Mouse (Mus musculus) adrenal gland, postnatal 14 days (tissue): Measurements from ENCODE around the gene Rnf215. TPM values are rescaled to one million over a fixed set of nuclear protein-coding genes. Genes with fewer than 3 reads are reported as not detected.
"Not testable (repeated sequence)": the region's sequence is repeated elsewhere in the genome, so short reads cannot be mapped to it uniquely, and the experiment has no call there.

Experiments
- DNase-seq: peaks from one replicate; pipeline ENCODE4 v3.0.0; 2021; ENCODE audit warnings: mixed read lengths
- total RNA-seq: library from RNA; stranded (reverse); gene quantifications from 2 replicates; pipeline ENCODE4 v1.2.3, GENCODE M21; 2021

The Rnf215 gene
- total RNA-seq, 1 experiment from 2014 or later: 17.2 TPM

GRCm38 (mm10) chr11:4113496-4113895 is 21.5 kb upstream of the Rnf215 start:
- DNase-seq: peak; percentile 52

DNA sequence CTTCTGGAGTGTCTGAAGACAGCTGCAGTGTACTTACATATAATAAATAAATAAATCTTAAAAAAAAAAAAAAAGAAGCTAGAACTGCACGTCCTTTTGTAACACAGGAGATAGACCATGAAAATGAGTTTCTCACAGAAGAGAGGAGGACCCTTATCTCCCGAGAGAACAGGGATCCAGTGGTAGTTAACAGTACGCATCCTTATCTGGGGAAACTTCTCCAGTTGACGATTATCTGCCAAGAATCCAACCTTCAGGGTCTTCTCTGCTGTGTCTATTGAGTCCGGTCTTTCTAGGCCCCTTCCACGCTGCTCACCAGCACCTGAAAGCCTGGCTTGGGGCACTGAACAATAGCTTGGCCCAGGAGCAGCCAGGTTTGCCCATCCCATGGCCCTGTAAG is 21.0 kb upstream of the Rnf215 start:
- no peak for DNase-seq

DNA sequence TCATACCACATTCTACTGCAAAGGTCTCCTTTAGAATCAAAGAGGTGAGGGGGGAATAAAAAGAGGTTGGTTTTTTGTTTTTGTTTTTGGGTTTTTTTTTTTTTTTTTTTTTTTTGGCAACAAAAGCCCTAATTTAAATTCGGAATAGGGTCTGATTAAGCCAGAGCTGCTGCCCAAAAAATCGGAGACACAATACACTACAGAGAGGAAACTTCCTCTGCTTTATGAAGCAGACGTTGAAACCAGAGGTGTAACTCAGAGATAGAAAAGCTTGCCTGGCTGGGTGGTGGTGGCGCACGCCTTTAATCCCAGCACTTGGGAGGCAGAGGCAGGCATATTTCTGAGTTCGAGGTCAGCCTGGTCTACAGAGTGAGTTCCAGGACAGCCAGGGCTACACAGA is 20.5 kb upstream of the Rnf215 start:
- DNase-seq: not testable (repeated sequence)

DNA sequence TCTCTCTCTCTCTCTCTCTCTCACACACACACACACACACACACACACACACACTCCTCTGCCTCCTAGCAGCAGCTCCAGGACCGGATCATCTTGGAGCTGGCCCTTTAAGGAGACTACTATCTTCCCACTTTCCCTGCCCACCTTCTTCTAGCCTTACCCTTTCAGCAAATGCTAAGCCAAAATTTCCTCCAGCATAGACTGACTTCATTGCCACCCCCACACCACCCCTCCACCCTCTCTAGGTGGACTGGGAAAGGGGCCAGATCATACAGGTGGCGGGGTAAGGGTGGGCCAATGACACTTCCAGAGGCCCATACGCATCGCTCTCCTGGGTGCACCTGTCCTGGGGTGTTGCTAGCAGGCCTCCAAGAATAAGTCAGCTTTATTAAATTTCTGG is 19.6 kb upstream of the Rnf215 start:
- DNase-seq: no peak

DNA sequence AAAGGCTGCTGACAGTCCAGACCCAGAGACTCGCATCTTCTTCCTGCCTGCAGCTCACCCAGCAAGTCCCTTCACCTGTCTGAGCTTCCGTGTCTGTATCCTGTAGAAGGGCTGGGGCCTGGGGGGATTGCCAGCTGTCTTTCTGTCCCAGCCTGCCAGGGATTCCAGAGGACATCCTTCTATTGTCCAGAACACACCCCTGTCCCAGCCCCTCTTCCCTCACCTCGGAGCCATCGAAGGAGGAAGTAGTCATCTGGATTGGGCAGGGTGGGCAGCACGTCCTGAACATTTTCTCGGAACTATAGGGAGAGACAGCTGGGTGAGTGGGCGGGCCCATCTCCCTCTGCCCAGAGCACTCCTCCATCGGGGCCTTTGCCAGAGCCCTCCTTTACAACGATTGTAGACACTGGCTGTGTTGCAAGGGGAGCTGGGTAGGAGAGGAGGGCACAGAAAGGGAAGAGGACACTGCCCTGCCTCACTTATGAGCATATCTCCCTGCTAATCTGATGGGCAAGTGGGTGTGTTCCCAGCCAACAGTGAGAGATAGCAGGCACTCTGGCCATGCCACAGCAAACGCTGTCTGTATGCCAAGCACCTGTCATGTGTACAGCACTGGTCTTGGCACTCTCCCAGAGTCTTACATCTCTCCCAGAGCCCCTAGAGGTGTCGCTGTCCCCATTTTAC is 18.4 kb upstream of the Rnf215 start:
- DNase-seq: no peak

DNA sequence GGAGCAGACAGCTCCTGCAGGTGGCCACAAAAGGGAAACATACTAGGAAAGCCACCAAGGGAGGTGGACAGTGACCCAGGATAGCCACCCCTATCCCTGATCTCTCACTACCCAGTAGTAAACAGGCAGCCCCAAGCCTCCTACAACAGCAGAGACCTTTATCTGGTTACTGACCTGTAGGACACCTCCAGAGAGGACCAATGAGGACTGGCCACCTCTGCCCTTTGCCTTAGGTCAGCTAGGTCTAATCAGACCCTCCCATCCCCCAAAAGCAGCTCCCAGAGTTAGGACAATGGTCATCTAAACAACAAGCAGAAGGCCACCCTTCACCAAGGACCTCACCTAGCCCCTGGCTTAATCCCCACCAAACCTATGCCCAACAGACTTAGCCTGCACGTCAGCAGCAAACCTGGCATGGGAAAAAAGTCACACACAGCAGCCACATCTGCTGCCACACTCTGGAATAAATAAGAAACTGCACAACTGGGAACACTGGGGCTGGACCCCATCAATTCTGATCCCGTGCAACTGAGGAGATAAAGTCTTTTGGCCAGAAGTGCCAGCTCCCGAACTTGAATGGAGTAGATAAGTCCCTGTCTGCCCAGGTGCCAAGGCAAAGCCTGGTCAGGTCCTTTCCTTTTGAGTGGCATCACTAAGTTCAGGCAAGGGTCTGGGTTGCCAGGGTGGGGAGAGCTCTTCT is 17.5 kb upstream of the Rnf215 start:
- DNase-seq: no peak

DNA sequence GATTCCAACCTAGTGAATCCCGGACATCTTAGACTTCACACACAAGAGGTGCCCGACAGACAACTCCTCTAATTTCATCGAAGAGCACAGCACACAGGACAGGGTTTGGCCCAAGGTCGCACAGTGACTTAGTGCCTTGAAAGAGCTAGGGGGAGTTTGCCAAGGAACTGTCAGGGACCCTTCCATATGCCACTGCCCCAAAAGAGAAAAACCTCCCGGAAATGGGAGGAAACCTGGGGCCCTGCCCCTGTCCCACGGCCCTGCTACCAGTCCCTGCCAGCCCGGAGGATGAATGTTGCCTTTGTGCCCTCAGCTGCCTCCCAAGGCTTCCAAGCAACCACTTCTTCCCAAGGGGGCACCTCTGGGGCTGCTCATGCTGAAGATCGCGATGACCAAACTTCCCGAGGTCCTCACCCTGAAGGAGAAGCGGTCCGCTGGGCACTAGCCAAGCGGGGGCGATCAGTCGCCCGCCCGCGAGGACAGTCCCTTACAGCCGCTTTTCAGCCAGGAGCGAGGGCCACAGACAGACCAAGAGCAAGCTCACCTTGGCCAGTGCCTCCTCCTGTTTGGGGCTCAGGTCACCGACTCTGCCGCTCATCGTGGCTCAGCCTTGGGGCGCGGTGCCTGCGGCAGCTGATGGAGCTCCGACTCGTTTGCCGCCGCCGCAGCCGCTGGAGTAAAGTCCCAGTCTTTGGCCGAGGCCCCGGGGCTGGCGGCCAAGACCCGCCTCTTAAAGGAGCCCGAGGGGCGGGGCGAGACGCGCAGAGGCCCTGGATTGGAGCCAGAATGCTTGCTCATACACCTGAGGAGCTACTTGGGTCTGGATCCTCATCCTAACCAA is 16.7 kb upstream of the Rnf215 start:
- DNase-seq: peak; percentile 74

DNA sequence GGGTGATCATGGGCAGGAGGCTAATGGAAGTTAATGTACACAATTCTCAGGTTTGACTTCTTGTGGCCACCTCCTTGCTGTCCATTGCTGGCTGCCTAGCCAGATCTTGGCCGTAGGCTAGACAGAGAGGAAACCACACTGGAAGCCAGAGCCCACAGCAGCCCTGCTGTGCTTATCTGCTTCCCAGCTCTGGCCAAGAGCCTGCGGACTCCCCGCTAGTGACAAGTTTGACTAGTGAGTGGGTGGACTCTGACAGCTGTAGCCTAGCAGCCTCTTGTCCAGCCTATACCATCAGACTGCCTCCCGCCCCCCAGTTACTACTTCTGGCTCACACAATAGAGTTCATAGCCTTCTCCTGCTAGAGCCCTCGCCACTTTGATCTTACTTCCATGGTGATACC is 15.4 kb upstream of the Rnf215 start:
- no peak for DNase-seq

GRCm38 (mm10) chr11:4121691-4122090 is 13.3 kb upstream of the Rnf215 start:
- DNase-seq: no peak

- DNase-seq: no peak
Observed at GRCm38 (mm10) chr11:4122226-4122625, 12.8 kb upstream of the Rnf215 start.

DNA sequence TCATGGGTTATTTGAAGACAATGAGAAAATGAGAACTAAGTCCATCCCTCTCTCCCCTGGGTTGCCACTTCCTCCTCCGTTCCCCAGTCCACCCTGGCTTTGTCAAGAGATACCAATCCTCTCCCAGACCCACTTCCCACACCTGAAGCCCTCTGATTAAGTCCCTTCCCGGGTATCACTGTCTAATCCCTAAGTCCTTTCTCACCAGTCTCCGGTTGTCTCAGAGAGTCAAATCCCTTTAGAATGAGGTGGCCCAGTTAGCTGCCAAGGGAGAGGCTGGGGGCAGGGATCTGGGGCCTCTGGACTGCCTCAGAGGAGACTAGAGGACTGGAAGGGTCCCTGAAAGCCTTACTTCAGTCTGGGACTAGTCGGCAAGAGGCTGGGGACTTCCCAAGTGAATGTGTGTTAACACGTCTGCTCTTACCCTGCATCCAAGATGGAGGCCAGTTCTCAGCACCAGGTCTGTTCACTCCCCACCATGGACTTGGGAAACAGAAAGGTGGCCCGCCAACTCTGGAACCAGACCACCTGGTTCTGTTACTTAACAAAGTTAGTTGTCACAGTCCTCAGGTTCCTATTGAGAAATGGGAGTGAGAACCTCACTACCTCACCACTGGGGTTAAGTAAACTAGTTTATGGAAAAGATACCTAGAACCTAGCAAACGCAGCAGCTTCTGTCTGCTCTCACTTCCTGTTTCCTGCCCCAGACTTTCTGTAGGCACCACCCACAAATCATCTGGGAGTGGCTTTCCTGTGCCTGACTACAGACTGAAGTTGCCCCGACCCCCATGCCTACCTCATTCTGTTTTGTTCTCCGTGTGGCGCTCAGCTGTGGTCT is 12.0 kb upstream of the Rnf215 start, which contains the start of gene Sec14l2:
TSS of gene Sec14l2 (minus strand) at position 674 of the 838 bp plus-strand sequence.
- DNase-seq: no peak

DNA sequence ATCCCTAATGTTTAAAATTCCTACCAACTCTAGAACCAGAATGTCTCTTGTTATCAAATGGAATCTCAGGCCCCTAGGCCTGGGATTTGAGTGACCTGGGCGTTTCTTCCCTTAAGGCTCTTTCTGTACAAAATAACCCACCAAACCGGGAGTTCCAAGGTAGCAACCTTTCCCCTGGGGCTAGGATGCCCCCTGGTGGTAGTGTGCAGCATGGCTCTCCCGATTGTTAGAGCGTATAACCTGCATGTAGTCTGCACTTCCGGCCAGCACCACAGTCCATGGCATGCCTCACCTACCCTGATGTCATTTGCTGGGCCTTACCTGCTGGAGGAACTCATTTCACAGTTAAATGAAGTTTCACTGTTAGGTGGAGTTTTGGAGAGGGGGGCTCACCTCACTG is 11.1 kb upstream of the Rnf215 start:
- DNase-seq: peak; percentile 73

DNA sequence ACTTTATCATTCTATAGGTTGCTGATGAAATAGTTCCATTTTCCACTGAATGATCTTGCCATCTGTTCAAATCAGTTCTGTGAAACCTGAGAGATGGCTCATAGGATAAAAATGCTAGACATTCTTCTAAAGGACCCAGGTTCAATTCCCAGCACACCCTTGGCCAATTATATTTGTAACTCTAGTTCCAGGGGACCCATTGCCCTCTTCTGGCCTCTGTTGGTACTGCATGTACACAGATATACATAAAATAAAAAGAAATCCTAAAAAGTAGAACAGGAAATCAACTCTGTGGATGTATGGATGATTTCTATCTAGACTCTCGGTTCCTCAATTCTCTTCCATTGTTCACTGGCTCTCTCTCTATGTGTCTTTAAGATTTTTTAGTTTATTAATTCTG is 7.9 kb upstream of the Rnf215 start:
- no peak for DNase-seq

- DNase-seq: not testable (repeated sequence)
Observed at GRCm38 (mm10) chr11:4128461-4128860, 6.5 kb upstream of the Rnf215 start.

- DNase-seq: no peak
Observed at GRCm38 (mm10) chr11:4133450-4133849, 1.6 kb upstream of the Rnf215 start.

- DNase-seq: no peak
Observed at GRCm38 (mm10) chr11:4134400-4134799, 602 bp upstream of the Rnf215 start.

- DNase-seq: no peak
Observed at GRCm38 (mm10) chr11:4138964-4139363, 4.0 kb downstream of the Rnf215 start.

- no peak for DNase-seq
Observed at GRCm38 (mm10) chr11:4141505-4141904, 6.5 kb downstream of the Rnf215 start.

DNA sequence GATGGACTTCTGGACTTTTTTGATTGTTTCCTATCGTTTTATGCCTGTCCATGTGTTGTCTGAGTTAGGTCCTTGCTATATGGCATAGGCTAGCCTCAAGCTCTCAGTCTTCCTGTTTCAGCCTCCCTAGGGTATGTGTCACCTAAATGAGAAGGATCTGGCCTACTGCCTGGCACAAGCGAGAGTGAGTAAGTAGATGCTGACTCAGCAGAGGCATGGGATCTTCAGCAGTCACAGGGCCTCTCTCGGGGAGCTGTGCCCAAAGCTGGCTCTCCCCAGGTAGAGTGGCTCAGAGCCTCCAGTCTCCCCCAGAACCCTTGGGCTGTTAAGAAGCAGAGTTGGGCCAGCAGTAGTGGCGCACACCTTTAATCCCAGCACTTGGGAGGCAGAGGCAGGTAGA is 7.3 kb downstream of the Rnf215 start:
- no peak for DNase-seq

DNA sequence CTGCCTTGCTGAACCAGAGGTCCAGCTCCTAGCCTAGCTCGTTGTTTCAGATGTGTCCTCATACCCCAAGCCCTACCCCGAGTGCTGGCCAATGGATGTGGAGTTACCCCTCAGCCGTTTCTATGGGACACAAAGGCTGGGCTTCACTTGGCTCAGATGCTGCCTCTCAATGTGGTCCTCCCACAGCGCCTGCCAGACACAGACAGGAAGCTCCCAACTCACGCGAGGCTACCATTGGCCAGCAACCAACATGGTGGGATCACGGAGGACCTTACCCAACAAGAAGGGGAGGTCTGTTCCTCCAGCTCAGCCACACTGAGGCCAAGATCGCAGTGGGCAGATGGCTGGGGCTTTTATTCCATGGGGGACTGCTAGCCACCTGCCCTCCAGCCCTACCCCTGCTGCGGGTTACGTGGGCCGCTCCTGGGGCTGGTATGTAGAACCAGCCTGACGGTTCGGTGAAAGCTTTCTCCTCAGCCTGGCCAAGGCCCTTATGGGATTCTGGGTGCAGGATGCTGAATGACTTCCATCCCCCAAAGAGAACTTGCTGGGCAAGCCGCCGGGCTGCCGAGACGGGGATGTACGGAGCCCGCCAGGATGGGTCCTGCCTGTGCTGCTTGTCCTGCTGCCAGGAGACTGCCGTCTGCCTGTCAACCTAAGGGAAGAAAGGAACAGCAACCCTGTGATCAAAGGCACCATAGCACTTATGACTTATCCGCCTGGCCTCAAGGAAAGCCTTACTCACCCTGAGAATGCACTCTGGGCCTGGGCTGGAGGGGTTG is 8.5 kb downstream of the Rnf215 start:
- DNase-seq: no peak

DNA sequence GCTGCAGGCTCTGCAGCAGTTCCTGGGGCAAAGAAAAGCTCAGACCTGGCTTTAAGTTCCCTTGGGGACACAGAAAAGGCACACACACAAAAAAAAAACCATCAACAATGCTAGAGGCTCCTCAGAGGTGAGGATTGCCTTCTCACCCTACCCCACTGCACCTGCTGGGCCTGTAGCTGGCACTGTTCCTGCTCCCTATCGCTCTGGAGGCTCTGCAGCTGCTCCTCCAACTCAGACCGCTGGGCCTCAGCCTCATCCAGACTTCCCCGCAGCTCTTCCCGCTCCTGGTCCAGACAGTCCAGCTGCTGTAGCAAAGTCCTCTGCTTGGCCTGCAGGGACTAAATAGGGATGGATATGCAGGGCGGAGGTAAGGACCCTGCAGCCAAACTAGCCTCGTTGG is 11.4 kb downstream of the Rnf215 start:
- no peak for DNase-seq
